Mouse (Mus musculus): ENCODE measurements around the gene Col26a1.

DNA sequence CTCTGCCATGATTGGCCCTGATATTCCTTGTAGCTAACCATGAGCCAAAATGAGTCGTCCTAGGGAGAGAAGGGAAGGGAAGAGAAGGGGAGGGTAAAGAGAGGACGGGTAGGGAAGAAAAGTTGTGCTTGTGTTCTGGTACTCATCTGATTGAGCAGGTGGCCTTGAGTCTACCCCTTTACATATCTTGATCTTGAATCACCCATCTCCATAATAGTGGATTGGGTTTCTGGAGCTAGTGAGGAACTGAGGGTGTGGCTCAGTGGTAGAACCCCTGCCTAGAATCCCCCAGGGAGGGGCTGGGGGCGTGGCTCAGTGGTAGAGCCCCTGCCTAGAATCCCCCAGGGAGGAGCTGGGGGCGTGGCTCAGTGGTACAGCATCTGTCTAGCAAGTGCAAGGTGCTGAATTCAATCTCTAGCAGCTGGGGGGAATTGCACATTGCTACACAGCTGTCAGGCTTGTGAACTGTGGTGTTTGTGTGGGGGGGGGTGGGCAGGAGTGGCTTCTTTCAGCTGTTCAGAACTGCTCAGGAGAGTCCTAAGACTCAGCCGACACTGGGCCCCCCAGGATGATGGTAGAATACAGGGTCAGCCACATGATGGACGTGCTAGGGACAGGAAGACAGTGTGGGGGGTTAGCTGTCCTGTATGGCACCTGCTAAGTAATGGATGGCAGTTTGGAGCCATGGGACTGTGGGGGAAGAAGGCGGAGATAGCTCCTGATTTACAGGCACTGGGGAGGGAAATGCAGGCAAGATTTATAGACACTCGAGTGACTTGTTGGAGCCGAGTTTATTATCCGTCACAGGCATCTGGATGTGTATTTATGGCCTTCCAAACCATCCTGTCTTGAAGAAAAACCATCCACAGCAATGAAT, 166.1 kb downstream of the Col26a1 start:
- TF ChIP-seq CTCF (IDR thresholded peaks at IDR 0.05; ENCODE audit: extremely low read depth, insufficient read depth, insufficient read length, insufficient replicate concordance) (no peak), POLR2A (IDR thresholded peaks at IDR 0.05; ENCODE audit: low read depth, low read length) (no peak)
